9 mouse cellular contexts compared by ENCODE assay signal in genomic region chr2:16483943-16484342, GRCm38 (mm10).
A peak's percentile ranks its signal among the peaks of the same experiment; 100 is the strongest.
DNase-seq lines count a peak whose midpoint lies in the region.
"Had no signal": no experiment of that assay in that cellular context is flagged by ENCODE, and none has a peak within 500 bp of the region (broad histone marks: within the 10 kb centered on the region; RNA-seq: fewer than 3 reads in every experiment).

No protein-coding gene starts in this region.

- peaks cover 29% of the 10 kb centered on the region for H3K4me1 ChIP-seq in limb, embryonic 10.5 days

- DNase-seq in right cerebral cortex, adult 18-20 months = peak; percentile 6
- DNase-seq in right cerebral cortex, postnatal 25 days = no peak
- DNase-seq in embryo, embryonic 10.5 days (ENCODE audit: low spot score) = peak; percentile 29
- DNase-seq in limb, embryonic 10.5 days (ENCODE audit: low spot score) = peak; percentile 39
- DNase-seq in gastrocnemius, adult 18-20 months (ENCODE audit: low spot score) = no peak
- no peak for DNase-seq in kidney, postnatal 4 days
- no peak for DNase-seq in lung, postnatal 25 days (ENCODE audit: low spot score)
- DNase-seq: liver, postnatal 0 days had no signal

- no peaks in the 10 kb centered on the region for H3K36me3 ChIP-seq in limb, embryonic 10.5 days
- H3K36me3 ChIP-seq: G1E had no signal

- H3K4me3 ChIP-seq in limb, embryonic 10.5 days = no peak overlapping the region

- 85% methylated on average over 2 of the region's 2 CpGs for WGBS in limb, embryonic 10.5 days

- no peaks in the 10 kb centered on the region for H3K27me3 ChIP-seq in limb, embryonic 10.5 days (ENCODE audit: low read depth, poor library complexity, severe bottlenecking)

- no peaks in the 10 kb centered on the region for H3K9me3 ChIP-seq in limb, embryonic 10.5 days (replicated peaks)
- H3K9me3 ChIP-seq: G1E had no signal

- H3K27ac ChIP-seq in limb, embryonic 10.5 days = no peak overlapping the region

Comparison
In these comparisons a context has a peak if more than half of its experiments do, and no peak if none do; other contexts are left out.
1. DNase-seq: peak in right cerebral cortex, adult 18-20 months (single experiment), embryo, embryonic 10.5 days (single experiment) and limb, embryonic 10.5 days (single experiment); none in right cerebral cortex, postnatal 25 days (single experiment), gastrocnemius, adult 18-20 months (single experiment), kidney, postnatal 4 days (0 of 2) and lung, postnatal 25 days (single experiment).